Mouse (Mus musculus): Measurements from ENCODE around the gene Gm49395.

Gm49395 gene

DNA sequence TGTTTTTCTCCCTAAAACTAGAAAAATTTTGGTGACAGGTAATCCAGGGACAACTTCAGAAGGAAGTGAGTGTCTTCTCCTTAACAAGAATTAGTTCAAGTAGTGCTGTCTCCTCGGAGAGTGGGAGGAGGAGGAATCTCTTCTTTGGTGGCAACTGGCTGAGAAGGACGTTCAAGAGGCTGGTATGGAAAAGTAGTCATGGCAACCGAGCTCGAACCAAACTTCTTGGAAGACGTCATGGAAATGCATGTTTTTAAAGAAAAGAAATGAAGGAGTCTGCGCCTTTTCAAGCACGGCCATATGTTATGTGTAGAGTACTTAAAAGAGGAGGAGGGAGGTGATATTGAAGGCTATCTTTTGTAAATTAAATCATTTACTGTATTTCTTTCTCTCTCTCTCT, 49.2 kb downstream of the Gm49395 start:
- DNase-seq (ENCODE audit: low read depth, low spot score) = peak; percentile 74

DNA sequence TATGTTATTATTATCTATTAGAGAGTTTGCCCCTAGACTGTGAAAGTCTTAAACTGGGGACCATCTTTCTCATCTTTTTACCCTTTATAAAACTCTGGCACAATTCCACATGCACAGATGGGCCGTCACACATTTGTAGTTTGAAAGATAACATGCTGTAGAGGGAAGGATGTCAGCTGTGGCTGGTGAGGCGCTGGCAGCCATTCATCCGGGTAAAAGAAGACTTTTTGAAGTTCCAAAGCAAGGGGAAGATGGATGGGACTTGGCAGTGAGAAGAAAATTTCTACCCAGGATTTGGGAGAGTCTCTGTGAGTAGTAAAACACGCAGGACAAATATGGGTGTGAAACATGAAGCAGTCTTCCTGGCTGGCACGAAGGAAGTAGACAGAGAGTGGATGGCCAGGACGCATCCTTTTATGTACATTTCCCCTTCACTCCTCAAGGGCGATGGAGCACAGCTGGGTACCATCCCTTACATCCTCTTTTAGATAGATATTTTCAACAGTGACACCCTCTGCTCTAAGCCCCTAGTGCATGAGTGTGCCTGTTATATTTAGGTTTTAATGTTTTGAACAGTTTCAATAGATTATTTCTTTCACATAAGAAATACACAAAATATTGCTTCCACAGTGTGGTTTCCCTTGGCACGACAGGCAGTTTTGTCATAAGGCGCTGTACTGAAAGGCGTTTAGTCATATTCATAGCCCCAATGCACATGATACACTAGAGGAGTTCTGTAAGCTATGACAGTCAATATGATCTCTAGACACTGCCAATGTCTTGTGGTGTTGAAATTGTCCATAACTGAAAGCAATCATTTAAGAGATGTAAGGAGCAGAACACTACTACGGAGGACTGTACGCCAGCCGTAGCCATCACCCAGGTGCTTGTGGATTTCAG, 50.8 kb downstream of the Gm49395 start:
- DNase-seq (ENCODE audit: low read depth, low spot score) = no peak

- DNase-seq (ENCODE audit: low read depth, low spot score) = no peak
Measured at GRCm38 (mm10) chr13:115042652-115043051, 59.1 kb downstream of the Gm49395 start.

- no peak for DNase-seq (ENCODE audit: low read depth, low spot score)
Measured at GRCm38 (mm10) chr13:115037304-115037703, 64.4 kb downstream of the Gm49395 start.

GRCm38 (mm10) chr13:115035387-115035786, 66.3 kb downstream of the Gm49395 start:
- no peak for DNase-seq (ENCODE audit: low read depth, low spot score)

DNA sequence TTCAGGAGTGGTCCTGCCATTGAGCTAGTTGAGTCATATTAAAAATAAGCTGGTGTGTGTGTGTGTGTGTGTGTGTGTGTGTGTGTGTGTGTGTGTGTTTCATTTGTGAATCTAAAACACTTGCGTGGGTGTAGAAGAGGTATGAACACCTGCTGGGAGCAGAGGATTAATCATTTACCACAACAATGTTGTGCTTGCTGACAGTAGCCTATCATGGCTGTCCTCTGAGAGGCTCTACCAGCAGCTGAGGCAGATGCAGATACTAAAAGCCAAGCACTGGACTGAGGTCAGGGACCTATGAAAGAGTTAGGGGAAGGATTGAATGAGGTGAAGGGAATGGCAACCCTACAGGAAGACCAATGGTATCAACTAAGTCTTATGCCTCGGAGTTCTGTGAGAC, 68.6 kb downstream of the Gm49395 start:
- no peak for DNase-seq (ENCODE audit: low read depth, low spot score)

DNA sequence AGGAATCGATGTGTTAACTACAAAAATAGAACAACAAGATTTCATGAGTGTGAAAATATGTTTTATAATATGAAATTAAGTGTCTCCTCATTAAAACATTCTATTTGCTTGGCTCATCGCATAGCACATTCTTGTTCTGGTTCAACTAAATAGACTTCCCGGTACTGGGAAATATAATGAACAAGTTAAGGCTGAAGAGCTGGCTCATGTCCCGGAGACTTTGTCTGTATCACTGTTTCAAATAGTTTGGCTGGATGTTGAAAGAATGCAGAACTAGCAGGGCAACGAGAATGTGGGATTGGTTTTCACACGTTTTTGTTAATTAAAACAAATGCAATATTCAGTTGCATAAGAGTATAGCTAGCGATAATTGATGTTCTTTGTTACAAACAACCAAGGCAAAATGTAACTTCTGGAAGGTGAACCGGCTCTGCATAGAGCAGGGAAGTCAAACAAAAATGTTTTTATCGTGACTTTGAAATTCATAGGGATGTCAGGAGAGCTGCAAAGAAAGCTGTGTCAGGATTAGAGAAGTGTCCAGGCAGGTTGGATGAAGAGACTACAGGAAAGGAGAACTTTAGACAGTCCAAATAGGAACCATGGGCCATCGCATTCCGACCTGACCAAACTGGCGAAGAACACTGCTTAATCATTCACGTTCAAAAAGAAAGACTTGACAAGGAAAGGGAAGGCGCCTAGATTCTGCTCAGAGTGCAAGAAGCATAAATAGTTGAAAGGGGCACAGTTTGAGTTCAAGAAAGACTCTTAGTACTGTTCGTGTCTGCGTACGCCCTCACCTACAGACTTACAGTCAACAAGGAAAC, 70.3 kb downstream of the Gm49395 start:
- no peak for DNase-seq (ENCODE audit: low read depth, low spot score)

- DNase-seq (ENCODE audit: low read depth, low spot score) = no peak
Measured at GRCm38 (mm10) chr13:115025394-115025793, 76.3 kb downstream of the Gm49395 start.

DNA sequence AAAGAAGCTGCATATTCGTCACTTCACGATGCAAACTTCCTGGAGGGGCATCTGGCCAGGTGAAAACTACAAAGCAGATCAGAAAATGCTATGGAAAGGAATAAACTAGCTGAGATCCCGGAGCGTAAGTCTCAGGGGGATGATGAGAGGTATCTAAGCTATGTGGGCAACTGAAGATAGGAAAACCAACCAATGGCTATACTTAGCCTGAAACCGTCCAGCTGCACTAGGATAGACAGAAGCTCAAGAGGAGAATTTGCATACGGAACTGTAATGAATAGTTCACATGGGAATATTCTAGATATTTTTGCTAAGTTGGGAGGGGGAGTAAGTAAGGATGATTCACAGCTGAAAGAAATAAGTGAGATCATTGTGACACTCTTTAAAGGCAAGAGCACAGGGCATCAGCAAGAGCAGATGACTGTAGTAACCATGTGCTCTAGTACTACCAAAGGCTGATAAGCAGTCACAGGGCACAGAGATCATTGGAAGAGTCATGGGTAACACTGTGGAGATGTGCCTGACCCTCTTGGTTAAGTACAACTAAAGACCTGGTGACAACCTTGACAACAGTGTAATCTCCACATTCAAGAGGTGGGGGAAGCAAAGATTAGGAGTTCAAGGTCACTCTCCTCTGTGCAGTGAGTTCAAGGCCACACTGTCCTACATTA, 79.5 kb downstream of the Gm49395 start:
- no peak for DNase-seq (ENCODE audit: low read depth, low spot score)

DNA sequence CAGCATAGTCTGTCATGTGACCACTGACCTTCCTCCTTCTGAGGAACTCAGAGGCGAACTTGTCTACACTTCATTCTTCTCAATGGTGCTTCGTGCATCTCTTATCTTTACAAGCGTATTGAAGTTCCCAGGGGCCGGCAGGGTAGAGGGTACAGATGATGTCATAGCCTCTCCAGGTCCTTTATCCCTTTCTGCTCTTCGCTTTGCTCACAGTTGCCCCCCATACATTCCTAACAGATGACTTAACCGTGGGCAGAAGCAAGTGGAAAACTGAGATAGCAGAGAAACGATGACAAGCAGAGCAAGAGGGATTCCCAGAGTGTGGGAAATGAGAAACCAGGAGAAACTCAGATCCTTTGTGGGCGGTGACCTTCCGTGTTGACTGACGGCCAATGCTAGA, 80.3 kb downstream of the Gm49395 start:
- DNase-seq (ENCODE audit: low read depth, low spot score) = no peak

GRCm38 (mm10) chr13:115020727-115021126, 81.0 kb downstream of the Gm49395 start:
- no peak for DNase-seq (ENCODE audit: low read depth, low spot score)

DNA sequence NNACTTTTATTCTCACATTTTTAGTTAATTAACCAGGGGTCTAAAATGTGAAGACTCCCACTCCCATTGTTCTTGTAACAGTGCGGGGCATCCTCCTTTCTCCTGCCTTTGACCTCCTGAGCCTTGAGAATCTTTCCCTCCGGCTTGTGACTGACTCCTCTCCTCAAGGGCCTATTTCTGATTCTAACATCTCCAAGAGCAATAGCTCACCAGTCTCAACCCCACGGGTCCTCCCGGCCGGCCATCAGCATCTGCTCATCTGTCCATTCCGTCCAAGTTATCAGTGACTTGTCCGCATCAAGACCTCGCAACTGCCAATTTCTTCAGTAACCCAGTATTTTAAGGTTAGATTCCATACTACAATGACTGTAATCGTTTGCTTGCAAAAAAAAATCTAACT, 84.2 kb downstream of the Gm49395 start:
- no peak for DNase-seq (ENCODE audit: low read depth, low spot score)

GRCm38 (mm10) chr13:115011547-115011946, 90.2 kb downstream of the Gm49395 start:
- no peak for DNase-seq (ENCODE audit: low read depth, low spot score)

DNA sequence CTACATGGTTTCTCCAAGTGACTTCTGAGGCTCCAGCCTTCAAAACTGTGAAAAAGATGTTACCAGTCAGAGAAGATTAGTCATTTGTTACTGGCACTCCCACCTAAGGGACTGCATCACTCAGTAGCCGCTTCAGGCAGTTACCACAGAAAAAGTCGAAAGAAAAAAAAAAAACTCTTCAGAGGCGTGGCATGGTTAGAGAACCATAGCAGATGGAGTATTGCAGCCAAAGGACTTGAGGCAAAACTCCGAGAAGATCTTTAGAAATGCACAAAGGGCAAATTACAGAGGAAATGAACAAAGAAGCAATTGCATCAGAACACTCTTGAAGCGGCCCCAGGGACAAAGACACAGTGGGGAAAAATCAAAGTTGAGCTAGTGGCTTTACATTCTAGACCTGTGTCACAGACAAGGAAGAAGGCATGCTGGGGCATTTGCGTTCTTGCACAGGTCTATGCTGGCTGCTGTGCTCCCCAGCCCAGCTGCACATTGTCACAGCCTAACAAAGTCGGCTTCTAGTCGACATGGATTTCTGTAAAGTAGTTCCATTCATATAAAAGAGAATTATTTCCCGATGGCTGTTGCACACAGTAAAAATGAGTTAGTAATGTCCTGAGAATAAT, 95.4 kb downstream of the Gm49395 start:
- no peak for DNase-seq (ENCODE audit: low read depth, low spot score)

- no peak for DNase-seq (ENCODE audit: low read depth, low spot score)
Measured at GRCm38 (mm10) chr13:115005342-115005741, 96.4 kb downstream of the Gm49395 start.

DNA sequence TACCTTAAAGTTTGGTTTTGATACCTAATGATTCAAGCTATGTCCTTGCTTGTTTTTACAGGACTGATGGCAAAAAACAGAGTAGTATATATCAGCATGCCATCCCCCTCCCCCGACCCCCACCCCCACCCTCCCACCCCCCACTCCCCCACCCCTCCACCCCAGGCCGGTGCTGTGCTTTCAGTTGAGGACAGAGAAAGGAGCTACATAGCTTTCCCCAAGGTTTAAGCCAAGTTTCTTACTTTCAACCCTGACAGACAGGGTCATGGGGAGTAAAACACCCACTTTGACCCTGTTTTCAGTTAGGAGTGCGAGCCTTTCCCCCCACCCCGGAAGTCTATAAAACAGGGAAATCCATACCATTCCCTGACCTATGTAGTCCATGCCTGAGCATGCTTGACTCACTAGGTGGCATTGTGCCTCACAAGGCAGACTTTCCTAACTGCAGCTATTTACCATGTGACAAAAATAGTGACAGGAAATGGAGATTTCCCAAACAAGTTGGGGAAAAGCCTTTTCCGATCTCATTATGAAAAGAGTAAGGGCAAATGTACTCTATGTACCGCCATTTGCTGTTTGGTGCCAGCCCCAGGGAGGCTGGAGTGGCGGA, 98.2 kb downstream of the Gm49395 start:
- no peak for DNase-seq (ENCODE audit: low read depth, low spot score)

DNA sequence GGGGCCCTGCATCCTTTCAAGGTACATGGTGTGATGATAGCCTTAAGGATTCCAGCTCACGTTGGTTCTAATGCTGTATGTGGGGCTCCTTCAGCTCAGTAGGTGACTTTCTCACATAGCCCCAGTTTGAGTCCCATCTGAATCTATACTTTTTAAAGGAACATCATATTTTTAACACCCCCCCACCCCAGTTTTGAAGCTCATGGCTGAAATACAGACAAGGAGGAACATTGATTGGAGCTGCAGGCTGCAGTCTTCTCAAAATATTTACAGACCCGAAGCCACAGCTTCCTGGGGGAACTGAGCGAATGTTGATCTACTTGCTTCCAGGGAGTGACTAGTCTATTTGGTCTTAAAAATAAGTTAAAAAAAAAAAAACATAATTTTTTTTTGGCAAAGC, 98.9 kb downstream of the Gm49395 start:
- no peak for DNase-seq (ENCODE audit: low read depth, low spot score)

- DNase-seq (ENCODE audit: low read depth, low spot score) = no peak
Measured at GRCm38 (mm10) chr13:115002155-115002554, 99.6 kb downstream of the Gm49395 start.

DNA sequence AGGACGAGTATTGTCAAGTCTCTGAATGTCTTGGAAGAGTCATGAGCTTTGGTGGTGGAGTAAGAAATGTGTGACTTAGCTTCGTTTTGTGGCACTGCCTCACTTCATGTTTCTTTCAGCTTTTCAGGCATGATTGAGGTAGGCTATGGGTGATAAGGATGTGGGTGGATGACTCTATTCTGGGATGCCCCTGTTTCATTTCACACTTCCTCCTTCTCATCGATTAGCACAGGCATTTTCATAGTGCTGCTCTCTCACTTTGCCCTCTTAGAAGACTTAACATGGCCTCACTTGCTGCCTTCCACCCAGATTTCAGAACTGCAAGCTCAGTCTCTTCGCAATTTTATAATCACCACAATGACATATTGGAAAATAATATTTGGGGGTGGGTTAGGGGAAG, 102.1 kb downstream of the Gm49395 start:
- no peak for DNase-seq (ENCODE audit: low read depth, low spot score)

- no peak for DNase-seq (ENCODE audit: low read depth, low spot score)
Measured at GRCm38 (mm10) chr13:114998100-114998499, 103.6 kb downstream of the Gm49395 start.
